Mouse (Mus musculus) heart, embryonic 15.5 days (tissue): ENCODE results near the gene Tnnc1. TPM values are rescaled to one million over a fixed set of nuclear protein-coding genes. Genes with fewer than 3 reads are reported as not detected.
A peak's percentile ranks its signal among the peaks of the same experiment; 100 is the strongest.

ENCODE experiments used
- ATAC-seq: fragments of 200-750 bp; cut with Nextera tagmentation; replicated peaks from 2 replicates; pipeline ENCODE4 v1.8.0; 2017; ENCODE audit warnings: low read depth, moderate TSS enrichment; ENCODE audit not compliant: insufficient number of reproducible peaks, insufficient read depth, low FRiP score
- H3K27ac ChIP-seq: fragments of 300-500 bp; sonication (generic); 2 replicates; pipeline ENCODE4 v1.5.1; 2015; ENCODE audit warnings: mild to moderate bottlenecking, inconsistent platforms
- H3K27me3 ChIP-seq: fragments of 300-500 bp; sonication (generic); 2 replicates; pipeline ENCODE4 v1.6.1; 2015; ENCODE audit warnings: inconsistent platforms
- H3K36me3 ChIP-seq: fragments of 300-500 bp; sonication (generic); 2 replicates; pipeline ENCODE4 v1.6.1; 2015; ENCODE audit warnings: mild to moderate bottlenecking, inconsistent platforms
- H3K4me1 ChIP-seq: fragments of 300-500 bp; sonication (generic); replicated peaks from 2 replicates; pipeline ENCODE4 v1.6.1; 2015; ENCODE audit warnings: inconsistent platforms
- H3K4me2 ChIP-seq: fragments of 300-500 bp; sonication (generic); 2 replicates; pipeline ENCODE4 v1.6.1; 2015; ENCODE audit warnings: inconsistent platforms, mild to moderate bottlenecking, moderate library complexity
- H3K4me3 ChIP-seq: fragments of 300-500 bp; sonication (generic); 2 replicates; pipeline ENCODE4 v1.5.1; 2015; ENCODE audit warnings: mild to moderate bottlenecking, inconsistent platforms
- H3K9ac ChIP-seq: fragments of 300-500 bp; sonication (generic); 2 replicates; pipeline ENCODE4 v1.6.1; 2015; ENCODE audit warnings: mild to moderate bottlenecking, inconsistent platforms
- H3K9me3 ChIP-seq: fragments of 300-500 bp; sonication (generic); replicated peaks from 2 replicates; pipeline ENCODE4 v1.6.1; 2016; ENCODE audit warnings: inconsistent platforms
- WGBS: fragments of 180-500 bp; shearing (Covaris S2); methylation state at CpG from one replicate; pipeline ENCODE4 v1.1.7; 2015; ENCODE audit warnings: mixed read lengths; 5-methylcytosine and 5-hydroxymethylcytosine counted together
- polyA plus RNA-seq: library from polyadenylated mRNA; unstranded; fragments of >200 nt; fragmentation: Nextera tagmentation; extraction: Ambion mirVana; gene quantifications from 2 replicates; pipeline ENCODE4 v1.2.1, GENCODE M21; 2015

Gene Tnnc1
- polyA plus RNA-seq, 1 experiment from 2014 or later: 4,649 TPM

DNA sequence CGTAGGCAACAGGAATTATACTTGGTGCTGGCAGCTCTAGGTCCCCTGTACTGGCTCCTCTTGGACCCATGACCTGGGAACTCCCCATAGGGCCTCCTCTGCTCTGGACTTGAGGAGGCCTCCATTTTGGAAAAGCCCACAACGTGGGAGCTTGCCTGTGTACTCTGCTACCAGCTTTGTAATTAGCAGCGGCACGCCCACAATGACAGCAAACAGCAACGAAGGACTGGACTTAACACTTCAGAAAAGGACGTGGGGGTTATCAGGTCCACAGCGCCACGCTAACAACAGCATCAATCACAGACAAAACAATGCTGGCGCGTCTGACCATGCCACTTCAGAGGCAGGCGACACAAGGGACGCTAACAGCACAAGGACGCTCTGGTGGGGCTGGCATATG is 37.1 kb upstream of the Tnnc1 start:
- peaks cover 61% of the 10 kb centered on the region for H3K36me3 ChIP-seq
- no peaks in the 10 kb centered on the region for H3K9me3 ChIP-seq
- peaks cover 42% of the 10 kb centered on the region for H3K4me1 ChIP-seq
- WGBS: 73% methylated on average over 13 of the region's 13 CpGs
- H3K4me2 ChIP-seq: no peak overlapping the region
- no peak overlapping the region for H3K4me3 ChIP-seq
- 0 out of 2 replicates have a peak overlapping the region, but pooled peaks have one; percentile 6 for H3K27ac ChIP-seq
- H3K9ac ChIP-seq: no peak overlapping the region
- no peaks in the 10 kb centered on the region for H3K27me3 ChIP-seq
- ATAC-seq: no peak

DNA sequence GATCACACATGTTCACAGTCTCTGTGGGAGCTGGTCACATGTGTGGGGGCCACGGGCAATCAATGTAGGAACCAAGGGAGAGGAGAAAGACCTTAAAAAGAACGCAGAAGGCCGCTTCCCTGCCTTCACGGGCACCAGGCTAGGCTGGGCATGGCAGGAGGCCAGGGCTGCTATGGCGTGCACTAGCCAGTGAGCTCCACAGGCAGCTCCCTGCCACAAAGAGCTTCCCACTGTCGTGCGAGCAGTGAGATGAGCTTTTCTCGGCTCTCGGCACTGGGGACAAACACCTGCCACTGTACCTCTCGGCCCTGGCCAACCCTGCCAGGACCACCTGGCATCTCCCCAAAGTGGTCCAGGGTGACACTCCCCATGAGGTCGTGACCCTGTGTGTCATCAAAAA is 36.7 kb upstream of the Tnnc1 start:
- ATAC-seq: no peak
- Histone ChIP-seq H3K9me3 (no peaks in the 10 kb centered on the region), H3K36me3 (peaks cover 65% of the 10 kb centered on the region), H3K9ac (no peak overlapping the region), H3K4me3 (no peak overlapping the region), H3K27ac (no peak overlapping the region), H3K4me1 (peaks cover 41% of the 10 kb centered on the region), H3K27me3 (no peaks in the 10 kb centered on the region), H3K4me2 (no peak overlapping the region)
- WGBS: 86% methylated on average over 11 of the region's 11 CpGs

DNA sequence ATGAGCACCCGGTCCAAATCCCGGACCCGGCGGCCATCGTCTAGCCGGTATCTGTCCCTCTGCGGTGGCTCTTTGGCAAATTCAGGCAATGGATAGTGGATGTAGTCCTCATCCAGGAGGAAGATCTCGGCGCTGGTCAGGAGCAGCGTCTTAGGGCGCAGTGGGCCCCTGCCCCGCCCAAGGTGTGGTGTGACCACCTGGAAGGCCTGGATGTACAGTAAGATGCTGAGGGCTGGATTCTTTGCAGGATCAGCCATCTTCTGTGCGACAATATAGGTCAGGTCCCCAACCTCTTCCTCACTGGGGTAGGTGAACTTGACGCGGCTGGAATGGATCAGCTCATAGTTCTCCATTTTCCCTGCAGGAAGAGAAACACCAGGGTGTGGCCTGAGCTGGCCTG is 36.3 kb upstream of the Tnnc1 start:
- 0 out of 2 replicates have a peak overlapping the region, but pooled peaks have one; percentile 56 for H3K27ac ChIP-seq
- WGBS: 92% methylated on average over 15 of the region's 15 CpGs
- no peak overlapping the region for H3K4me3 ChIP-seq
- H3K4me2 ChIP-seq: no peak overlapping the region
- H3K9me3 ChIP-seq: no peaks in the 10 kb centered on the region
- no peak overlapping the region for H3K9ac ChIP-seq
- ATAC-seq: no peak
- H3K4me1 ChIP-seq: peaks cover 36% of the 10 kb centered on the region
- H3K27me3 ChIP-seq: no peaks in the 10 kb centered on the region
- H3K36me3 ChIP-seq: peaks cover 70% of the 10 kb centered on the region

DNA sequence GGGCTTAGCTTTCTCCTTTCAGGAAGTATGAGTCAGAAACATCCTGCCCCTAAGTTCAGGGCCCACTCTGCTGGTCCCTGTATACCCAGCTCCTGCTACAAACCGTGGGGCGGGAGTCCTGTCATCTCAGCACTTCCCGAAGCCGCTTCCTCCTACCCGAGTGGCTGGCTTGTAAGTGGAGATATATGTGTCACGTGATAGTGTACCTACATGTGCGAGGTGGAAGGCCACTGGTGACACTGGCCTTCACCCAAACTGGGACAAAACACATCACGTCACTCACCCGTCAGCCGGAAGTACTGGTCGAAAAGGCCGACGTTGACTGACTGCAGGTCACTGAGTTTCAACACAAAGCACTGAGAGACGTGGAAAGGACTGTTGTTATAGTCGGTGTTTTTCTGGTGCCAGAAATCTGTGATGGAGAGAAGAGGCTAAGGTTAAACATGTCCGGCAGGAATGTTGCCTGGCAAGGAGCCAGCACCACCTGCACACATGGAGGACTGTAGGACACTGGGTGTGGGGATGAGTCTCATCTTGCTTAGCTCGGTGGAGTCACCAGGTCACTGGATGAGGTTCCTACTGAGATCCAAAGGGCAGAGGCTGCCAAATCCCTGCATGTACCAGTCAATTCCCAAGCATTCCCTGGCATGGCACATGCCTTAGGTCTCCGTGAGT is 35.2 kb upstream of the Tnnc1 start:
- no peak overlapping the region for H3K4me3 ChIP-seq
- peaks cover 34% of the 10 kb centered on the region for H3K4me1 ChIP-seq
- 55% methylated on average over 18 of the region's 18 CpGs for WGBS
- H3K36me3 ChIP-seq: peaks cover 81% of the 10 kb centered on the region
- no peaks in the 10 kb centered on the region for H3K27me3 ChIP-seq
- no peak overlapping the region for H3K9ac ChIP-seq
- no peaks in the 10 kb centered on the region for H3K9me3 ChIP-seq
- peak; percentile 37 for ATAC-seq
- H3K4me2 ChIP-seq: no peak overlapping the region
- peak overlapping the region; percentile 56 for H3K27ac ChIP-seq

DNA sequence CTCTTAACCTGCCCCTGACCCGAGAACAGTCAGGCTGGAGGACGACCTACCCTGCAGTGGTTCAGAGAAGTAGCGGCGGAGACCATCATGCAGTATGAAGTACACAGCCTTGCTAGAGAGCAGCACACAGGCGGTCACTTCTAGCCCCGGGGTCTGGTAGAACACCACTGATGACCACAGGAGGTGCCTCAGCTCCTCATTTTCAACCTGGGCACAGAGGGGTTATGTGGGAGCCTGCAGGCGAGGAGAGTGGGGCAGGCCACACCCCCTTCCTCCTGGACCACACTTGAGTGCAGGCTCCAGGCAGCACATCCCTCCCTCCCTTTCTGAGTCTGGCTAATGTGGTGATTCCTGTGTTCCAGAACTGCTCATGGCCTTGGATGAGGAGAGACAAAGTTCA is 34.6 kb upstream of the Tnnc1 start:
- no peak for ATAC-seq
- no peaks in the 10 kb centered on the region for H3K9me3 ChIP-seq
- no peak overlapping the region for H3K9ac ChIP-seq
- 79% methylated on average over 7 of the region's 7 CpGs for WGBS
- peak overlapping the region; percentile 56 for H3K27ac ChIP-seq
- no peaks in the 10 kb centered on the region for H3K27me3 ChIP-seq
- peaks cover 85% of the 10 kb centered on the region for H3K36me3 ChIP-seq
- H3K4me1 ChIP-seq: peaks cover 33% of the 10 kb centered on the region
- H3K4me3 ChIP-seq: no peak overlapping the region
- no peak overlapping the region for H3K4me2 ChIP-seq

DNA sequence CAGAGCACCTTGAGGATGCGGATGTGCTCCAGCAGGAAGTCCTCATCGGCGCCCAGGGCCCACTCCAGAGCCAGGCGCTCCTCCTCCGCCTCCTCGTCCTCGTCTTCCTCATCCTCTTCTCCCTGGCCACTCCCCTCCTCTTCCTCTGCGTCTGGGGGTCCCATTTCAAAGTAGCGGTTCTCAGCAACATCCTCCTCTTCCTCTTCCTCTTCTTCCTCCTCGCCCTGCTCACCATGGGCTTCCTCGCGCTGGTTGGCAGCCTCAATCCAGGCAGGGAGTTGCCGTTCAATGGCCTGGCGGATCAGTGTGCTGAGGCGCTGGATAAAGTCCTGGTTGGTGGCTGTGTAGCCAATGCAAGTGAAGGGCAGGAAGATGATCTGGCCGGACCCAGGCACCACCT is 30.8 kb upstream of the Tnnc1 start:
- Histone ChIP-seq H3K4me1 (peaks cover 23% of the 10 kb centered on the region), H3K4me2 (no peak overlapping the region), H3K4me3 (no peak overlapping the region), H3K36me3 (peaks cover 98% of the 10 kb centered on the region), H3K27me3 (no peaks in the 10 kb centered on the region), H3K9ac (no peak overlapping the region), H3K9me3 (no peaks in the 10 kb centered on the region), H3K27ac (no peak overlapping the region)
- no peak for ATAC-seq
- WGBS: 77% methylated on average over 16 of the region's 16 CpGs

DNA sequence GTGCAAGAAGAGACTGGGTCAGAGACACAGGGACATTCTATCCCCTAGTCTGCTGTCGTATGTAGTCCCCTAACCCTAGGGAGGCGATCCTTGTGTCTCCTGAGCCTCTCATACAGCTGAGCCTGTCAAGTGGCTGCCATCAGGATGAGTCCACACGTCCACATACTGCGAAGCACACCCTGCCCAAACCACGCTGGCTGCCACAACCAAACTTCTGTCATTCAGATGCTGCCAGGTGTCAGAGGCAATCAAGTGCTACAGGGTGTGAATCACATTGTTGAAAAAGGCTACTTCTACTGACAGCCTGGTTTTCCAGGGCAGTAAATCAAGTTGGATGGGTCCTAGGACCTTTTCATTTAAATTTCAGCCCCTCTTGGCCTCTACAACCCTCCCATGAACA is 30.4 kb upstream of the Tnnc1 start:
- H3K4me2 ChIP-seq: no peak overlapping the region
- no peak overlapping the region for H3K27ac ChIP-seq
- H3K9me3 ChIP-seq: no peaks in the 10 kb centered on the region
- H3K27me3 ChIP-seq: no peaks in the 10 kb centered on the region
- WGBS: 83% methylated on average over 5 of the region's 5 CpGs
- no peak overlapping the region for H3K9ac ChIP-seq
- no peak overlapping the region for H3K4me3 ChIP-seq
- H3K36me3 ChIP-seq: peaks cover 98% of the 10 kb centered on the region
- no peak for ATAC-seq
- peaks cover 23% of the 10 kb centered on the region for H3K4me1 ChIP-seq

DNA sequence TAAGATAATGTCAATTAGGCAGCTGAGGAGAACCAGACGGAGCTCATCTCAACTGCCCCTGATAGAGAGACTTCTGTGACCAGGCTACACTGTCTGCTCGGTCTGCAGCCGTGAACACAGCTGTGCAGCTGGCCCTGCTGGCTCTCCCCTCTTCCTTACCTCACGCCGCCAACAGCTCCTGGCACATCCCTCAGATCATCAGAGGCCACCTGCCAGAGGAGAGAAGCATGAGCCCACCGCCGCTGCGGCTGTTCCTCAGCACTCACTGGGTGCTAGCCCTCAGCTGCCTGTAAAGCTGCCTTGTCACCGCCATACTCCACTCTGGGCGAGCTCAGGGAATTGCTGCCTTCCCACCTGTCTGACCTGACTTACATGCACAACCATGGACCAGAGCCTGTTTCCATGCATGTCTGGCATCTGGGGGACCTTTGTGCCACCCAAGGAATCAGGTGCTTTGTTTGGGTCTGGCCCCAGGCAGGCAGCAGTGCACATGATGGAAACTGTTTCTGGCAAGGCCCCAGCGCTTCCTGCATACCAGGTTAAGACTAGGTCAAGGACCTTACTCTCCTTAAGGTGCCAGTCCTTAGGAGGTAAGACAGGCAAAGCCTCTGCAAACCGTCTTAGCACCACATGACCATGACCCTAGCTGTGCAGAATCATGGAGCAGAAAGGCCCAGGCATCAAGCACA is 28.3 kb upstream of the Tnnc1 start:
- no peak overlapping the region for H3K4me2 ChIP-seq
- ATAC-seq: no peak
- H3K9me3 ChIP-seq: no peaks in the 10 kb centered on the region
- H3K27me3 ChIP-seq: no peaks in the 10 kb centered on the region
- WGBS: 64% methylated on average over 12 of the region's 12 CpGs
- H3K36me3 ChIP-seq: peaks cover 98% of the 10 kb centered on the region
- no peak overlapping the region for H3K9ac ChIP-seq
- peaks cover 25% of the 10 kb centered on the region for H3K4me1 ChIP-seq
- H3K27ac ChIP-seq: no peak overlapping the region
- H3K4me3 ChIP-seq: no peak overlapping the region

DNA sequence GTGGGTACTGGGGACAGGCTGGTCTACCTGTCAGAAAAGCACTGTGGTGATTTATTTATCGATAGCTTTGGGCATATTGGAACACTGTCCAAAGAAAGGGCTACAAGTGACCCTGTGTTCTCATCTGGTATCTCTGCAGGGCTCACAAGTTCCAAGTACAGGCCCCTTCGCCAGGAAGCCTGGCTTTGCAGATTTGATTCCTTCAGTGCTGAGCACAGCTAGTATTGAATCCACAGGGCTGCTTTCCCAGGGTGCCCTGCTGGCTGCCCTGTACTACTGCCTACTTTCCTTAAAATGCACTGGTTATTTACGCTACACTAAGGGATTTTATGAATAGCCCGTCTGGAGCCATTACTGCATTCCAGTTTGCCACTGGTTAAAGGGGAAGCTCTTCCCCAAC is 26.6 kb upstream of the Tnnc1 start:
- no peak overlapping the region for H3K4me2 ChIP-seq
- 76% methylated on average over 4 of the region's 4 CpGs for WGBS
- no peak overlapping the region for H3K9ac ChIP-seq
- H3K4me1 ChIP-seq: peaks cover 28% of the 10 kb centered on the region
- H3K36me3 ChIP-seq: peaks cover 98% of the 10 kb centered on the region
- H3K9me3 ChIP-seq: no peaks in the 10 kb centered on the region
- no peak overlapping the region for H3K4me3 ChIP-seq
- H3K27ac ChIP-seq: peak overlapping the region; percentile 15; the same call in 1 of the 2 replicates
- no peak for ATAC-seq
- H3K27me3 ChIP-seq: no peaks in the 10 kb centered on the region

DNA sequence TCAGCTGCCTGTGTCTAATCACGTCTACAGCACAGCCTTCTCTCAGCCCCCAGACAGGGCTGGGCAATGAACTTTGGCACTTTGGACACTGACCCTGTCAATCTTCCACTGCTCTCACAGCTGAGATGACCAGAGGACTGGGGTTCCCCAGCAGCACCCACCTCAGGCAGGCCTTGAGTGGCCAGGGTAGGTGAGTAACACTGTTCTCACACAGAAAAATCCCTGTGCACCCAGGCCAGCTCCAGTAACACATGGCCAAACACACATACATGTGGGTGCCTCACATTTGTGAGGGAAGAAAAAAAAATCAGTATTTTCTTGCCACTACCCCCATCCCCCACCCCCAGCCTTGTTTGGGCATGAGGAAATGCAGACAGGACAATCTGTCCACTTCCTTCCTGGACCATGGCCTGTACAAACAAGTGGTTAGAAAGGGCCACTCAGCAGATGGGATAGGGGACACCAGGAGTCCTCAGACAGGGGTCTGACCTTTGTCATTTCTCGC is 25.3 kb upstream of the Tnnc1 start:
- peak; percentile 25; the same call in 1 of the 2 replicates for ATAC-seq
- WGBS: 61% methylated on average over 2 of the region's 2 CpGs
- no peaks in the 10 kb centered on the region for H3K9me3 ChIP-seq

DNA sequence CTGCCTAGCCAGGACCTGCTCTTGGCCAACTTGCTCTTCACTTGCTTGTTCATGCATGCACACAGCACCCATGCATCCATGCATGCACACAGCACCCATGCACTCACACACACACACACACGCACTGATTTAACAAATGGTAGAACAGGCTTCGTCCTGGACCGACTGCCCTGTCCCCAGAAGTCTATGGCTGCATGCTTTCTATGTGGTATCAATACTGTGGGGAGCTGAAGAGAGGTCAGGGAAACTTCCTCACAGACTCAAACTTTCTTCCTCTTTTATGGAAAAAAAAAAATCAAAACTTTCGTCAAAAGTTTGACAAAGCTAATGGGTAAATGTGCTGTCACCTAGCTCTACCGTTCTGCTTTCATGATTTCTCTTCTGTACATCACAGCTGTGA is 24.6 kb upstream of the Tnnc1 start:
- Histone ChIP-seq H3K27me3 (no peaks in the 10 kb centered on the region), H3K4me3 (no peak overlapping the region), H3K36me3 (peaks cover 99% of the 10 kb centered on the region), H3K9me3 (no peaks in the 10 kb centered on the region), H3K9ac (no peak overlapping the region), H3K4me1 (peaks cover 45% of the 10 kb centered on the region), H3K4me2 (no peak overlapping the region), H3K27ac (peak overlapping the region; percentile 50; the same call in 1 of the 2 replicates)
- 84% methylated on average over 5 of the region's 5 CpGs for WGBS
- ATAC-seq: no peak

More for the DNA sequence above, 25.3 kb upstream of the Tnnc1 start:
- H3K27ac ChIP-seq: peak overlapping the region; percentile 50
- peaks cover 98% of the 10 kb centered on the region for H3K36me3 ChIP-seq
- H3K27me3 ChIP-seq: no peaks in the 10 kb centered on the region
- no peak overlapping the region for H3K4me2 ChIP-seq
- peaks cover 41% of the 10 kb centered on the region for H3K4me1 ChIP-seq
- H3K9ac ChIP-seq: no peak overlapping the region
- no peak overlapping the region for H3K4me3 ChIP-seq
